Mouse (Mus musculus) hindbrain, embryonic 11.5 days (tissue): ENCODE data around the gene Rab30. TPM values are rescaled to one million over a fixed set of nuclear protein-coding genes. Genes with fewer than 3 reads are reported as not detected.

Source experiments
- ATAC-seq: fragments of 200-750 bp; cut with Nextera tagmentation; 2 replicates; pipeline ENCODE4 v1.8.0; 2017; ENCODE audit warnings: mild to moderate bottlenecking, moderate TSS enrichment, moderate library complexity; ENCODE audit not compliant: low FRiP score
- DNase-seq: peaks from one replicate; pipeline ENCODE4 v3.0.0-alpha.2; 2015; ENCODE audit warnings: low spot score
- H3K27ac ChIP-seq: fragments of 300-500 bp; sonication (generic); 2 replicates; pipeline ENCODE4 v1.5.1; 2014; ENCODE audit warnings: mild to moderate bottlenecking, low read depth, low read length
- H3K27me3 ChIP-seq: fragments of 300-500 bp; sonication (generic); 2 replicates; pipeline ENCODE4 v1.6.1; 2014; ENCODE audit warnings: mild to moderate bottlenecking, low read length, moderate library complexity, mixed read lengths; ENCODE audit not compliant: control insufficient read depth, insufficient read depth
- H3K36me3 ChIP-seq: fragments of 300-500 bp; sonication (generic); 2 replicates; pipeline ENCODE4 v1.6.1; 2014; ENCODE audit warnings: mild to moderate bottlenecking, low read length, moderate library complexity, mixed read lengths; ENCODE audit not compliant: control insufficient read depth, insufficient read depth
- H3K4me1 ChIP-seq: fragments of 300-500 bp; sonication (generic); replicated peaks from 2 replicates; pipeline ENCODE4 v1.6.1; 2014; ENCODE audit warnings: low read length, mixed read lengths; ENCODE audit not compliant: control insufficient read depth, insufficient read depth
- H3K4me2 ChIP-seq: fragments of 300-500 bp; sonication (generic); replicated peaks from 2 replicates; pipeline ENCODE4 v1.6.1; 2014; ENCODE audit warnings: mild to moderate bottlenecking, low read depth, low read length
- H3K4me3 ChIP-seq: fragments of 300-500 bp; sonication (generic); 2 replicates; pipeline ENCODE4 v1.5.1; 2014; ENCODE audit warnings: low read depth, low read length
- H3K9ac ChIP-seq: fragments of 300-500 bp; sonication (generic); 2 replicates; pipeline ENCODE4 v1.6.1; 2014; ENCODE audit warnings: low read depth, low read length
- H3K9me3 ChIP-seq: fragments of 300-500 bp; sonication (generic); 2 replicates; pipeline ENCODE4 v1.6.1; 2016; ENCODE audit warnings: low read length; ENCODE audit not compliant: control insufficient read depth
- WGBS: fragments of 180-500 bp; shearing (Covaris S2); extraction: QIAGEN DNeasy Blood & Tissue Kit; methylation state at CpG from one replicate; pipeline ENCODE4 v1.1.7; 2014; 5-methylcytosine and 5-hydroxymethylcytosine counted together
- polyA plus RNA-seq: library from polyadenylated mRNA; unstranded; fragments of >200 nt; fragmentation: Nextera tagmentation; extraction: Ambion mirVana; gene quantifications from 2 replicates; pipeline ENCODE4 v1.2.1, GENCODE M21; 2014

Gene Rab30
- polyA plus RNA-seq, 1 experiment from 2014 or later: 24.5 TPM

DNA sequence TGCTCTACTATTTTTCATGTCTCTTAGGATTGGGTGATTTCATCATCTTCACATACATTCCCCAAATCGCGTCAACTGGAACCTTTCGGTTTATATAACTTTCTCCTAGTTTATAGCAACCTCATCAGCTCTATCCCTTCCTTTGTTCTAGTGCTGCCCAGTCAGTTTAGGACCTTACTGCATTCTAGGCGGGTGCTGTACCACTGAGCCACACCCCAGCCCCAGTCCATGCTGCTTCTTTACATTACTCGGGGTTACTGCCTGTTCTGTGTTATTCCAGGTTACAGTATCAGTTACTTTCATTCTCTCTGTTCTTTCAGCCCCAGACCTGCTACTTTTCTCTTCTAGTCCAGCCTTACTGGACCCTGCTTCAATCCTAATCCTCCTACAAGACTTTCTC is 145.8 kb downstream of the Rab30 start:
- Histone ChIP-seq H3K4me2 (no peak overlapping the region), H3K4me1 (no peaks in the 10 kb centered on the region), H3K27ac (no peak overlapping the region), H3K36me3 (no peaks in the 10 kb centered on the region), H3K9me3 (no peaks in the 10 kb centered on the region), H3K27me3 (no peaks in the 10 kb centered on the region), H3K9ac (no peak overlapping the region), H3K4me3 (no peak overlapping the region)
- 94% methylated on average over 5 of the region's 5 CpGs for WGBS
- no peak for DNase-seq
- no peak for ATAC-seq

- no peak for ATAC-seq
- H3K4me1 ChIP-seq: no peaks in the 10 kb centered on the region
- WGBS: 72% methylated on average over 1 of the region's 1 CpGs
Measured at GRCm38 (mm10) chr7:92890211-92890610, 148.8 kb downstream of the Rab30 start.

GRCm38 (mm10) chr7:92890618-92891230 is 149.3 kb downstream of the Rab30 start:
- Histone ChIP-seq H3K4me3 (no peak overlapping the region), H3K9me3 (no peaks in the 10 kb centered on the region), H3K4me2 (no peak overlapping the region), H3K36me3 (no peaks in the 10 kb centered on the region), H3K9ac (no peak overlapping the region), H3K4me1 (no peaks in the 10 kb centered on the region), H3K27ac (no peak overlapping the region), H3K27me3 (no peaks in the 10 kb centered on the region)
- 53% methylated on average over 4 of the region's 4 CpGs for WGBS
- DNase-seq: no peak
- no peak for ATAC-seq

More at GRCm38 (mm10) chr7:92890211-92890610, 148.8 kb downstream of the Rab30 start:
- H3K9ac ChIP-seq: no peak overlapping the region
- no peak overlapping the region for H3K4me2 ChIP-seq
- H3K27ac ChIP-seq: no peak overlapping the region
- no peaks in the 10 kb centered on the region for H3K36me3 ChIP-seq
- H3K4me3 ChIP-seq: no peak overlapping the region
- no peaks in the 10 kb centered on the region for H3K27me3 ChIP-seq
- no peak for DNase-seq
- H3K9me3 ChIP-seq: no peaks in the 10 kb centered on the region

DNA sequence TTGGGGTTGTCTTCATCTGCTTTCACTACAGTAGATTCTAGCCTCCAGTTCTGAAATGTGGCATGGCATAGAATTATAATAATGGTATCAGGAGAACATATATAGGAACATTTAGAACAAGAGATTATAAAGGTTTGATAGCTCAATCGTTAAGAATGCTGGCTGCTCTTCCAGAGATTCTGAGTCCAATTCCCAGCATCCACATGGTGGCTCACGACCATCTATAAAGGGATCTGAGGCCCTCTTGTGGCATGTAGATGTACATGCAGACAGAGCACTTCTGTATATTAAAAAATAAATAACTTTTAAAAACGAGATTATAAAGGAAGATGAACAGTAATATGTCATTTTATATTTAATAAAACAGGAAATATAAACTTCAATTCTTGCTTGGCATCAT is 152.1 kb downstream of the Rab30 start:
- 56% methylated on average over 3 of the region's 3 CpGs for WGBS
- DNase-seq: no peak
- no peak for ATAC-seq
- H3K36me3 ChIP-seq: no peaks in the 10 kb centered on the region
- no peaks in the 10 kb centered on the region for H3K27me3 ChIP-seq
- no peak overlapping the region for H3K27ac ChIP-seq
- H3K4me2 ChIP-seq: no peak overlapping the region
- H3K9me3 ChIP-seq: no peaks in the 10 kb centered on the region
- H3K4me3 ChIP-seq: no peak overlapping the region
- no peak overlapping the region for H3K9ac ChIP-seq
- no peaks in the 10 kb centered on the region for H3K4me1 ChIP-seq

Other genes starting within 250 kb of the Rab30 start
- gene Ccdc90b, start 180.5 kb upstream of the Rab30 start, polyA plus RNA-seq: 82.4 and 83.2 TPM in 2 replicates
- 11.3 and 13.8 TPM in 2 replicates for gene Ankrd42, start 104.5 kb upstream of the Rab30 start, polyA plus RNA-seq
- gene Pcf11, start 71.7 kb upstream of the Rab30 start, polyA plus RNA-seq: 18.4 and 23.6 TPM in 2 replicates
- gene Ddias, start 132.6 kb downstream of the Rab30 start, polyA plus RNA-seq: 18.2 and 23.3 TPM in 2 replicates
- gene Prcp, start 132.9 kb downstream of the Rab30 start, polyA plus RNA-seq: 19.8 and 26.3 TPM in 2 replicates